Mouse (Mus musculus) pancreas, adult 10 weeks (tissue): Measurements from ENCODE around the gene D8Ertd738e. TPM values are rescaled to one million over a fixed set of nuclear protein-coding genes. Genes with fewer than 3 reads are reported as not detected.

Experiments used
- polyA plus RNA-seq: library from polyadenylated mRNA; stranded (reverse); fragments of 350-450 nt; fragmentation: Illumina TruSeq; extraction: RNeasy Lipid Tissue Mini Kit (QIAGEN cat#74804); gene quantifications from one replicate; pipeline ENCODE4 v1.2.3, GENCODE M21; 2015; ENCODE audit warnings: low read depth, low replicate concordance; ENCODE audit not compliant: insufficient read depth

Gene D8Ertd738e
- polyA plus RNA-seq = 75.9 TPM

GRCm38 (mm10) chr8:84249257-84250170 is at the start of gene D8Ertd738e:
Gene D8Ertd738e (minus strand): TSS chr8:84249719.

GRCm38 (mm10) chr8:84269950-84270773 is 20.6 kb upstream of the D8Ertd738e start, which contains the start of gene Ccdc130:
Gene Ccdc130 (minus strand): TSS chr8:84270380.

GRCm38 (mm10) chr8:84256822-84257610 is 7.5 kb upstream of the D8Ertd738e start, which contains the start of gene Mri1:
Gene Mri1 (minus strand): TSS chr8:84257326.

GRCm38 (mm10) chr8:84236998-84237473 is 12.5 kb downstream of the D8Ertd738e start, which contains the start of gene Zswim4:
Gene Zswim4 (minus strand): TSS chr8:84237055.

Other genes starting within 250 kb of the D8Ertd738e start
- not detected for gene 1700067K01Rik, start 248.2 kb downstream of the D8Ertd738e start, polyA plus RNA-seq
- not detected for gene 2210011C24Rik, start 237.5 kb downstream of the D8Ertd738e start, polyA plus RNA-seq
- gene Palm3, start 228.2 kb downstream of the D8Ertd738e start, polyA plus RNA-seq = 2.5 TPM
- gene Il27ra, start 207.1 kb downstream of the D8Ertd738e start, polyA plus RNA-seq = 0.90 TPM
- not detected for gene Rln3, start 204.7 kb downstream of the D8Ertd738e start, polyA plus RNA-seq
- not detected for gene Gm10643, start 184.6 kb downstream of the D8Ertd738e start, polyA plus RNA-seq
- 5.4 TPM for gene Rfx1, start 182.9 kb downstream of the D8Ertd738e start, polyA plus RNA-seq
- gene Dcaf15, start 145.0 kb downstream of the D8Ertd738e start, polyA plus RNA-seq = 4.5 TPM
- gene Podnl1, start 123.7 kb downstream of the D8Ertd738e start, polyA plus RNA-seq = not detected
- 6.1 TPM for gene Cc2d1a, start 101.8 kb downstream of the D8Ertd738e start, polyA plus RNA-seq
- not detected for gene 4930432K21Rik, start 101.7 kb downstream of the D8Ertd738e start, polyA plus RNA-seq
- gene Nanos3, start 64.5 kb downstream of the D8Ertd738e start, polyA plus RNA-seq = not detected
- gene Zswim4, start 12.7 kb downstream of the D8Ertd738e start, polyA plus RNA-seq = 0.96 TPM
- gene Mri1, start 7.6 kb upstream of the D8Ertd738e start, polyA plus RNA-seq = 6.5 TPM
- 9.7 TPM for gene Ccdc130, start 20.7 kb upstream of the D8Ertd738e start, polyA plus RNA-seq
- gene Cacna1a, start 138.7 kb upstream of the D8Ertd738e start, polyA plus RNA-seq = 9.7 TPM